Mouse (Mus musculus) CH12.LX (cell line): ENCODE measurements around the gene Wnt6.

Source experiments
- RAD21 ChIP-seq: IDR thresholded peaks from 2 replicates; pipeline ENCODE4 v1.6.1; 2011; ENCODE audit warnings: low read depth, mild to moderate bottlenecking, low read length, improper control_type of control experiment, moderate library complexity
- USF2 ChIP-seq: conservative IDR thresholded peaks from 2 replicates; pipeline ENCODE4 v1.6.1; 2011; ENCODE audit warnings: low read depth, low read length, improper control_type of control experiment

DNA sequence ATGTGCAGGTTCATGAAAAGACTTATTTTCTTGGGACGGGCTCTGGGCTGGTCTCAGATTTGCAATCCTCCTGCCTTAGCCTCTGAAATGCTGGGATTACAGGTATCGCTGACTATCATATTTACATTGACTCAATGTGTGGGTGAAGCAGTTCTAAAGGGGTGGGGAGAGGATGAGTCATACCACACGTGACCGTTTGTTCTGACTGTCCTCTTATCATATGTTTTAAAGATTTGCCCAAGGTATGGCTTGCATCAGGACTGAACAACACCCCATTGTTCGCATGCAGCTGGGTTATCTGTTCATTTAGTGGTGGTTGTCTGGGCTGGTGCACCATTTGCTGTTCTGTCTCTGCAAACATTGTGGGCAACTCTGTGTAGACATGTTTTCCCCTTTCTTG, 45.0 kb upstream of the Wnt6 start:
- TF ChIP-seq USF2 (peak; percentile 21; the same call in 1 of the 2 replicates), RAD21 (no peak)
